ENCODE assay signal across 17 mouse cellular contexts in the genomic region with DNA sequence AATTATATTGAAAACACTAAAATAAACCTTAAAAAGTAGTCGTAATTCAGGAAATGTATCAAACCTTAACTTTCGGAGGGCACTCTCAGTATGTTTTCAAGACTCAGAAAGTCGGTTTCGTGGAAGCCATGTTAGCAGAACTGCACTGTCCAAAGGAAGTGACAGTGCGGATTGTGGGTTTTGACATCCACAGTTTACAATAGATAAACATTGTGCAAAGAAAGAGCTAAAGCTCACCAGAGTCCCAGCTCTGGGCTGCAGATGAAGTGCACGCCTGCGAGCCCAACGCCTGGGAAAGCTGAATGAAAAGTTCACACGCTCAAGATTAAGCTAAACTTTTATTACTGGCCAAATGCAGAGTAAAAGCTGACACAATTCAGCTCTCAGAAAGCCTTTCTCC. TPM values are rescaled to one million over a fixed set of nuclear protein-coding genes. Genes with fewer than 3 reads are reported as not detected.
A peak's percentile ranks its signal among the peaks of the same experiment; 100 is the strongest.
DNase-seq lines count a peak whose midpoint lies in the region; ATAC-seq and TF ChIP-seq lines count a peak whose summit lies in the region.
"Had no signal": no experiment of that assay in that cellular context is flagged by ENCODE, and none has a peak within 500 bp of the region (broad histone marks: within the 10 kb centered on the region; RNA-seq: fewer than 3 reads in every experiment).

No protein-coding gene starts in this region.

- TF ChIP-seq POLR2A in bone marrow, adult 2 months (IDR thresholded peaks at IDR 0.05; ENCODE audit: borderline replicate concordance, control insufficient read depth, low read depth, low read length) = no peak

- H3K9ac ChIP-seq in lung, embryonic 14.5 days = no peak overlapping the region; the same call in 1 of the 2 replicates
- H3K9ac ChIP-seq in liver, embryonic 11.5 days (ENCODE audit: low read depth, low read length) = no peak overlapping the region
- H3K9ac ChIP-seq in hindbrain, postnatal 0 days (replicated peaks; ENCODE audit: low read length) = no peak overlapping the region
- H3K9ac ChIP-seq: intestine, embryonic 15.5 days; midbrain, embryonic 13.5 days; neural tube, embryonic 12.5 days had no signal

- 0 out of 2 replicates have a peak, but pooled peaks cover 3% of the 10 kb centered on the region for H3K4me1 ChIP-seq in lung, embryonic 14.5 days (ENCODE audit: insufficient read depth)
- H3K4me1 ChIP-seq in bone marrow, adult 2 months (ENCODE audit: control insufficient read depth, insufficient read depth, low read length) = peaks cover 3% of the 10 kb centered on the region
- peaks cover 3% of the 10 kb centered on the region for H3K4me1 ChIP-seq in liver, embryonic 11.5 days (replicated peaks; ENCODE audit: control insufficient read depth, insufficient read depth, low read length)
- H3K4me1 ChIP-seq in hindbrain, postnatal 0 days (ENCODE audit: insufficient read depth, low read length) = no peaks in the 10 kb centered on the region
- H3K4me1 ChIP-seq: neural tube, embryonic 12.5 days had no signal

- H3K4me2 ChIP-seq in lung, embryonic 14.5 days = 0 out of 2 replicates have a peak overlapping the region, but pooled peaks have one; percentile 7
- peak overlapping the region; percentile 46 for H3K4me2 ChIP-seq in liver, embryonic 11.5 days
- no peak overlapping the region for H3K4me2 ChIP-seq in hindbrain, postnatal 0 days (ENCODE audit: low read depth, low read length)
- H3K4me2 ChIP-seq: intestine, embryonic 15.5 days; midbrain, embryonic 13.5 days; neural tube, embryonic 12.5 days had no signal

- no peaks in the 10 kb centered on the region for H3K36me3 ChIP-seq in lung, embryonic 14.5 days (ENCODE audit: insufficient read depth)
- H3K36me3 ChIP-seq in liver, embryonic 11.5 days (ENCODE audit: control insufficient read depth, insufficient read depth, low read length) = 0 out of 2 replicates have a peak, but pooled peaks cover 2% of the 10 kb centered on the region
- H3K36me3 ChIP-seq in hindbrain, postnatal 0 days (ENCODE audit: insufficient read depth, low read length) = no peaks in the 10 kb centered on the region
- H3K36me3 ChIP-seq: intestine, embryonic 15.5 days; midbrain, embryonic 13.5 days; neural tube, embryonic 12.5 days had no signal

- DNase-seq in lung, embryonic 14.5 days = peak; percentile 70
- DNase-seq in lung, postnatal 25 days (ENCODE audit: low spot score) = no peak
- no peak for DNase-seq in liver, embryonic 11.5 days (ENCODE audit: low spot score)
- no peak for DNase-seq in hindbrain, postnatal 0 days (ENCODE audit: low spot score)
- DNase-seq in cerebellum, postnatal 36 days = no peak
- no peak for DNase-seq in right cerebral cortex, postnatal 36 days (ENCODE audit: low spot score in 2 of 2)
- DNase-seq: adrenal gland, adult 2 months; gastrocnemius, postnatal 25 days; left cerebral cortex, postnatal 4 days; retina, postnatal 1 day had no signal

- WGBS in lung, embryonic 14.5 days = 43% methylated on average over 9 of the region's 9 CpGs
- WGBS in bone marrow, adult 2 months = 6% methylated on average over 9 of the region's 9 CpGs
- WGBS in liver, embryonic 11.5 days = 33% methylated on average over 9 of the region's 9 CpGs
- WGBS in hindbrain, postnatal 0 days = 85% methylated on average over 9 of the region's 9 CpGs

- ATAC-seq in lung, embryonic 14.5 days (ENCODE audit: insufficient read depth) = 0 out of 2 replicates have a peak, but pooled peaks have one; percentile 28
- peak; percentile 87 for ATAC-seq in liver, embryonic 11.5 days (replicated peaks; ENCODE audit: low FRiP score)
- peak; percentile 98 for ATAC-seq in megakaryocyte progenitor cell, adult 5-6 weeks (replicated peaks; ENCODE audit: poor library complexity)
- no peak for ATAC-seq in hindbrain, postnatal 0 days
- ATAC-seq: intestine, embryonic 15.5 days; midbrain, embryonic 13.5 days; Patski had no signal

- no peak for TF ChIP-seq CTCF in lung, embryonic 14.5 days (IDR thresholded peaks at IDR 0.05; ENCODE audit: low read depth)
- TF ChIP-seq CTCF in bone marrow, adult 2 months (IDR thresholded peaks at IDR 0.05; ENCODE audit: control insufficient read depth, insufficient read depth, low read length) = no peak
- no peak for TF ChIP-seq CTCF in hindbrain, postnatal 0 days (IDR thresholded peaks at IDR 0.05; ENCODE audit: low read depth)

- no peak overlapping the region for H3K27ac ChIP-seq in lung, embryonic 14.5 days (ENCODE audit: low read depth)
- H3K27ac ChIP-seq in bone marrow, adult 2 months (ENCODE audit: control insufficient read depth, insufficient read depth, low read depth, low read length, poor library complexity) = peak overlapping the region; percentile 81; the same call in 1 of the 2 replicates
- H3K27ac ChIP-seq in liver, embryonic 11.5 days (ENCODE audit: low read depth, low read length) = peak overlapping the region; percentile 11; the same call in 1 of the 2 replicates
- H3K27ac ChIP-seq in hindbrain, postnatal 0 days = no peak overlapping the region
- H3K27ac ChIP-seq: forebrain, embryonic 10.5 days; intestine, embryonic 15.5 days; midbrain, embryonic 13.5 days; neural tube, embryonic 12.5 days had no signal

- H3K9me3 ChIP-seq in lung, embryonic 14.5 days (ENCODE audit: low read depth, low read length) = no peaks in the 10 kb centered on the region
- no peaks in the 10 kb centered on the region for H3K9me3 ChIP-seq in liver, embryonic 11.5 days (ENCODE audit: control insufficient read depth, low read length)
- no peaks in the 10 kb centered on the region for H3K9me3 ChIP-seq in hindbrain, postnatal 0 days (ENCODE audit: low read length)
- H3K9me3 ChIP-seq: forebrain, embryonic 10.5 days; intestine, embryonic 15.5 days; midbrain, embryonic 13.5 days; neural tube, embryonic 12.5 days had no signal

- no peaks in the 10 kb centered on the region for H3K27me3 ChIP-seq in lung, embryonic 14.5 days (ENCODE audit: insufficient read depth, low read length)
- no peaks in the 10 kb centered on the region for H3K27me3 ChIP-seq in liver, embryonic 11.5 days (replicated peaks; ENCODE audit: control insufficient read depth, insufficient read depth, low read length)
- no peaks in the 10 kb centered on the region for H3K27me3 ChIP-seq in hindbrain, postnatal 0 days (ENCODE audit: insufficient read depth, low read length)
- H3K27me3 ChIP-seq: intestine, embryonic 15.5 days; midbrain, embryonic 13.5 days; neural tube, embryonic 12.5 days; Patski had no signal

- H3K4me3 ChIP-seq in lung, embryonic 14.5 days (ENCODE audit: low read depth, low read length) = no peak overlapping the region
- no peak overlapping the region for H3K4me3 ChIP-seq in bone marrow, adult 2 months (replicated peaks; ENCODE audit: control insufficient read depth, low read depth, low read length)
- H3K4me3 ChIP-seq in liver, embryonic 11.5 days (ENCODE audit: low read depth, low read length) = no peak overlapping the region
- no peak overlapping the region for H3K4me3 ChIP-seq in hindbrain, postnatal 0 days (ENCODE audit: low read length)
- H3K4me3 ChIP-seq: forebrain, embryonic 10.5 days; intestine, embryonic 15.5 days; midbrain, embryonic 13.5 days; neural tube, embryonic 12.5 days had no signal

RNA-seq across cellular contexts. Expression of a gene that starts 18.9 kb away (rescaled TPM):
- 30.1 and 31.4 TPM in 2 replicates for polyA plus RNA-seq in lung, embryonic 14.5 days (2014; fragmentation: Nextera tagmentation; extraction: Ambion mirVana)
- polyA plus RNA-seq in bone marrow, adult 2 months (2011; ENCODE audit: insufficient read depth, insufficient read length, low replicate concordance, missing spikeins) = 58.3 and 75.2 TPM in 2 replicates
- 27.5 and 28.4 TPM in 2 replicates for polyA plus RNA-seq in liver, embryonic 11.5 days (2014; fragmentation: Nextera tagmentation; extraction: Ambion mirVana)
- 82.4 and 91.7 TPM in 2 replicates for total RNA-seq in megakaryocyte progenitor cell, adult 5-6 weeks (2015)
- 56.8 and 78.7 TPM in 2 replicates for total RNA-seq in megakaryocyte progenitor cell, adult 5-6 weeks (2017)
- 16.1 and 17.1 TPM in 2 replicates for total RNA-seq in hindbrain, postnatal 0 days (2014; rRNA removed)
- 11.3 and 11.7 TPM in 2 replicates for polyA plus RNA-seq in hindbrain, postnatal 0 days (2015; fragmentation: Nextera tagmentation; extraction: Ambion mirVana)

RNA-seq across cellular contexts. Expression of a gene that starts 57.9 kb away (rescaled TPM):
- polyA plus RNA-seq in lung, embryonic 14.5 days (2014; fragmentation: Nextera tagmentation; extraction: Ambion mirVana) = 38.9 and 39.1 TPM in 2 replicates
- polyA plus RNA-seq in bone marrow, adult 2 months (2011; ENCODE audit: insufficient read depth, insufficient read length, low replicate concordance, missing spikeins) = 7.6 and 9.0 TPM in 2 replicates
- 24.8 and 27.8 TPM in 2 replicates for polyA plus RNA-seq in liver, embryonic 11.5 days (2014; fragmentation: Nextera tagmentation; extraction: Ambion mirVana)
- 29.1 and 32.3 TPM in 2 replicates for total RNA-seq in megakaryocyte progenitor cell, adult 5-6 weeks (2015)
- 22.0 and 25.1 TPM in 2 replicates for total RNA-seq in megakaryocyte progenitor cell, adult 5-6 weeks (2017)
- total RNA-seq in hindbrain, postnatal 0 days (2014; rRNA removed) = 23.8 and 33.8 TPM in 2 replicates
- 13.7 and 14.9 TPM in 2 replicates for polyA plus RNA-seq in hindbrain, postnatal 0 days (2015; fragmentation: Nextera tagmentation; extraction: Ambion mirVana)

Comparison
In these comparisons a context has a peak if more than half of its experiments do, and no peak if none do; other contexts are left out.
1. H3K27ac ChIP-seq: peak in bone marrow, adult 2 months (single experiment) and liver, embryonic 11.5 days (single experiment); none in lung, embryonic 14.5 days (single experiment) and hindbrain, postnatal 0 days (single experiment).